Mouse (Mus musculus) retina, postnatal 7 days (tissue): ENCODE measurements around the gene Myh7b.

ENCODE experiments used
- DNase-seq: peaks from one replicate; pipeline ENCODE4 v3.0.0-alpha.2; 2012; ENCODE audit warnings: low read depth, low spot score

Myh7b gene

DNA sequence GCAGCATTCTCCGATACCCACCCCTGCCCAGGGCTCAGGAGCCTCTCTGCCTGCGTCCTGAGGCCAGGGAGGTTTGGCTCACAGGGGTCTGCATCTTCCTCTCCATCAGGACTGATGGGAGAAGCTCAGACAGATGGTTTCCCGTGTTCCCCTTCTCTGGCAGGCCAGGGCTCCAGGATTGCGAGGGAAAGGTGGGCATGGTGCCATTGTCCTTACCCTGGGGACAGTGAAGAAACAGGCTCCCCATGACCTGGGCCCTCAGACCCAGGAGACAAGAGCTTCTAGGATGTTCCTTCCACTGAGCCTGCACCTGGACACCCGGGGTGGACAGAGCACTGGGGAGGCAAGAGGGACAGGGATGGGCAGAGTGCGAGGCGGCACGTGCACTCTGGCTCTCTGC lies 23.6 kb downstream of the Myh7b start:
- DNase-seq, result no peak

DNA sequence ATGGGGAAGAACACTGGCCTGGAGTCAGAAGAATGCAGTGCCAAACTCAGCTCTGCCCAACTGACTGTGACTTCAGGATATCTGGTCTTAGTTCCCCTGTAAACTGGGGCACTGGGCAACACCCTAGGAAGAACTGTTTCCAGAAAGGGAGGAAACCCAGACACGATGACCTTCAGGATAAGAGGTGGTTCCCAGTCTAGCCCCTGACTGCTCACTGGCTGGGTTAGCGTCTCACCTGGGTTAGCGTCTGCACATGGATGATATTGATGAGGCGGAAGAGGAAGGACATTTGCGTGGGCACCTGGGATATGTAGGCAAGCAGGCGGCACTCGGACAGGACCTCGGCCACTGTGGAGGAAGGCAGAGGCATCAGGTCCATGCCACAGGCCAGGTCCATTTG lies 24.9 kb downstream of the Myh7b start:
- no peak for DNase-seq

DNA sequence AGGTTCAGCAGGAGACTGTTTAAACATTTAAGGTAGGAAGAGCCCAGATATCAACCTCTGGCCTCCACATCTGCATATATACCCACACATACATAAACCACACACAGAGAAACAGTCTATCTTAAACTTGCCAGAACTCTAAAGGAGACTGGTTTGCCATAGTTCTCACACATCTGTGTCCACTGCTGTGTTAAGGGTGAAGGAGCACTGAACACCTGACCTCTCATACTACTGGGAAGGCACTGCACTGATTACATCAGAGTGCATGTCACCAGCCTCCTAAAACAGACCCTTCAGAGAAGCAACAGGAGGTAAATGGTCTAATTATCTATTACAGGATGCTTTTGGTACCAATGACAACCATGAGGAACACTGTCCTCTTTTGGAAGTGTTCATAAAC lies 25.9 kb downstream of the Myh7b start:
- DNase-seq, result no peak

DNA sequence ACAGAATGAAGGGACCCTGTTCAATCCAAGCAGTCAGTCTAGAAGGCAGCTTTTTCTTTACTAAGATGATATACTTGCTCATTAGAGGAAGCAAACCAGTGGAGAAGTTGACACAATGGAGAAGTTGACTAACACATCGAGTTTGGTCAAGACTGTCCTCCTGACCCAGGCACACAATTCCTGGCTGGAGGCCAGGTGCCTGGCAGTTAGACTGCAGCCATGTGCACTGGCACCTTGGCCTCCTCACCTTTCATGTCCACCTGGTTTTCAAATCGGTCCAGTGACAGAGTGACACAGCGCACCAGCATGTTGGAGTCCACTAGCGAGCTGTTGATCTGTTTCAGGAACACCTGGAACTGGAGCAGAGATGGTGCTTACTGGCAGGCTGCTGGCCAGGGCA lies 26.4 kb downstream of the Myh7b start:
- no peak for DNase-seq

DNA sequence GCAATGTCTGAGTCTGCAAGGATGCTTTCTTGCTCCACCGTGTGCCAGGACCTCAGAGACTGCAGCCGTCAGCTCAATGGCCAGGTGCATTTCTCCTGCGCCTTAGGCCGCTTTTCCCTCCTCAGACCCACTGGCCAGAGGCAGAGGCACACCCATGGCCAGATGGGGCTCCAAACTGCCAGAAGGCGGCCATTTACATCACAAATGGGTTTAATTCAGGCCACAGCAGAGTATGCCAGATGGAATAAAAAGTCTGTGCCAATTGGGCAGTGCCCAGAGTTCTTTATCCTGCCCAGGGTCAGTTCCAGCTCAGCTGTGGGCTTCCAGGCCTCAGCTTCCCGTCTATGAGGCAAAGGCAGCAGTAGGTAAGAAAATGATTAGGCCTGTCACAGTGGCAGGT lies 29.6 kb downstream of the Myh7b start:
- no peak for DNase-seq

DNA sequence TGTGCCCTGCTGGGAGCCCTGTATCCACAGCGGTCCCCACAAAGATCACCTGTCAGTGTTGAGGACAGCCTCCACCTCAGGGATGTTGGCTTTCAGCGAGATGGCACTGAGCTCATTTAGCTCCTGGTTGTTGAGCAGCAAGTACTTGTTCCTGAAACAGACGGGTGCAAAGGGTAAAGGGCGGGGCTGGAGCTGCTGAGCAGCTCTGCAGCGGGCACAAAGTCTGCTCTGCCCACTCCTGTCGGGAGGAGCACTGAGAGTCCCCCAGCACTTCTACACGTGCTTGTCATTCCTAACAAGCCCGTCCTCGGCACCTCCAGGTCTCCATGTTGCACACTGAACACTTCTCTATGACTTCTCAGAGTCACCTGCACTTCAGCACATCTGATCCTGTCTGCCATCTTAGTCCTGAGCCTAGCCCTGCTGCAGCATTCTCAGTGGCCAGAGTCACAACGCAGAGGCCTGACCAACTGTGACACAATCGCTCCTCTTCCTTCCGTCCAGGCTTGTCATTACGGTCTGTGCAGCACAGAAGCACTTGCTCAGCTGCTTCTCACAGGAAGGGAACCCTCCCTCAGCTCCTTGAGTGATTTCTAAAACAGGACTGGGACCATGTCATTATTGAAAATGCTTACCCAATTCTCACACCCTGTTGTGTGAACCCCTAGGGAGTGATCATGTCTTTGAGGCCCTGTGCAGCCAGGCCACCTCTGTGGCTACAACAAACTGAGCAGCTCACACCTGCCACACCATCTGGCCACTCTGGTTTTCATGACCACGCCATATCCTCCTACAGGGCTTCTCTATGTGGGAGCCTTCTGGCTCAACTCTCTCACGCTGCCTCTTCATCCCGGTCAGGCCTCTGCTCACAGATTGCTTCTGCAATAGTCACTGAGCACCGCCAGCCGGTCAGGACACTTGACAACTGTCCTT lies 30.8 kb downstream of the Myh7b start:
- DNase-seq, result no peak

DNA sequence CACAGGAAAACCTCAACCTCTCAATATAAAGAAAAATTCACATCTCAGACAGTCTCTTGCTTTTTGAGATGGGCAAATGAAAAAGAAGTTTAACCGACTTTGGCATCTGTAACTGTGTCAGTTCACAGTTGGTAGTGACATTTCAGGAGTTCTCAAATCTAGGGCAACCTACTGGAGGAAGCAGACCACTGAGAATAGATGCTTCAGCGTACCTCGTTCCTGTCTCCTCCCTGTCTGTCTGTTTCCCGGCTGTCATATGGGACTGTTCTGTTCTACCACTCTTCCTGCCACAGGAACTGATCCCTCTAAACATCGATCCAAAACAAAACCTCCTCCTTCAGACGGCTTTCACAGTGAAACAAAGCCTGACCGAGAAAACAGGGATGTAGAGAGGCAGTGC lies 34.7 kb downstream of the Myh7b start:
- DNase-seq, result no peak

DNA sequence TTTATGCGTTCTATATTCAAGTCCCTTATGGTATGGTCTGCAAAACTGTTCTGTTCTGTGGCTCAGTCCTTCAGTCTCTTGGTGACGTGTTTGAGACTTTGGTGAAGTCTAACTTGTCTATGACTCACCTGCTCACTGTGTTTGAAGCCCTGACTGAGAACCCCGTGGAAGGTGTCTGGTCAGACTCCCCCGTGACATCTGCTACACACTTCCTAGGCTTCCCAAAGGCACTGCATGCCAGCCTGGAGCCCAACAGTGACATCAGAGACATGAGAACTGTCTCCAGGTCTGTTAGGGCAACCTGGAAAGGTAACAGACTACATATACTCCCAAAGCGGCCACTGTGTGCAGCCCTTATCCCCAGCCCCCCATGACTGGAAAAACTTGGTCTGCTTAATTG lies 41.6 kb downstream of the Myh7b start:
- no peak for DNase-seq

DNA sequence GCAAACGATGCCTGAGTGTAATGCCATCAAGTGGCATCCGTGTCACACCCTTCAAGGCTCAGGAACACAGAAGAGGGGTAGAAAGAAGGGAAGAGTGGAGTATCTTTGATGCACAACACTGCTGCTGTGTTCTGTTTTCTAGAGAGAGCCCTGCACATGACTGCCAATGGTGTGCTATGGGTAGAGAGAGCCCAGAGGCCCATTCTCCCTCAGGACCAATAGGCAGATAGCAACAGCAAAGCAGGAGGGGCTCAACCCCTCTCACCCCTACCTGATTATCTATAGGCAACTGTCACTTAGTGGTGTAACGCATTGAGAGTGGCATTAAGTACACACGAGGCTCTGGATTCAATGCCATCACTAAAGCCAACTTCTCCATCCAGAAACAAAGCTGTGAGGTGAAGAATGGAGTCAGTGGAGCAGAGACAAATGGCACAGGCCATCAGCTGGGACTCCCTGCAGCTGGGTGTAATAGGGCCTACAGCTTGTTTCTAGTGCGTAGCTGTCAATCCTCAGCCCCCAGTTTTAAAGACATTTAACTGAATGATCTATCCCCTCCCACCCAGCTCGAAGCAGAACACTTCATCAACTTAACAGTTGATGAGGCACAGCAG lies 44.9 kb downstream of the Myh7b start:
- no peak for DNase-seq

DNA sequence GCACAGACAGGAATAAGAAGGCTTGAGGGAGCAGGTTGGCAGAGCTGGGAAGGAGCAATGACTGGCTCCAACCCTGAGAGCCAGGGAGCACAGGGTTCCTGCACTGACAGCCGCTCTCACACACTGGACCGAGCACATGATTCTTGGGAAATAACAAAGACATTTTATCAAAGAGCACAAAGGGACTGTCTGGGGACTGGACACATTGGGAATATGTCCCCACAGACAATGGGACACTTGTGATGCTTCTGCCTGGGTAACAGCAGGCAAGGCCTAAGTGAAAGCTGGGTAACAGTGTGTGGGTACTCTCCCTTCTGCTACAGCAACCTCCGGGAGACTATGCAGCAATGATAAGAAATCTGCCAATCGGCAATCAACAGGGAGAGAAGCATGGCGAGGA lies 51.4 kb downstream of the Myh7b start:
- no peak for DNase-seq

DNA sequence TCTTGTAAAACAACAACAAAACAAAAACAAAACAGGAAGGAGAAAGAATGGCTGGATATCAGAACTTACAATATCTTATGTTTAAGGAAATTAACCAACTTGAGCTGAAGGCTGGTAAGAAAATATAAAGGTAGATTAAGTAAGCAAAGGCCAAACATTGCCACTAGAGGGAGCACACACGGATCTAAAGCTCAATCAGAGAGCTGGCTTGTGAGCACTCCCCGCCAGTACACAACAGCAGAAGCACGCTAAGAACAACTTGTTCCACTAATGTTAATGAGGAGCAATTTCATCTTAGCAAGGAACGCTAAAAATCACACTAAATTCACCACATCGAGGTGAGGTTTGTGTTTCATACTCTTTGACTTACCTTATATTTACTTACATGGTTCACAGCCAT lies 52.1 kb downstream of the Myh7b start:
- peak; percentile 27 for DNase-seq

DNA sequence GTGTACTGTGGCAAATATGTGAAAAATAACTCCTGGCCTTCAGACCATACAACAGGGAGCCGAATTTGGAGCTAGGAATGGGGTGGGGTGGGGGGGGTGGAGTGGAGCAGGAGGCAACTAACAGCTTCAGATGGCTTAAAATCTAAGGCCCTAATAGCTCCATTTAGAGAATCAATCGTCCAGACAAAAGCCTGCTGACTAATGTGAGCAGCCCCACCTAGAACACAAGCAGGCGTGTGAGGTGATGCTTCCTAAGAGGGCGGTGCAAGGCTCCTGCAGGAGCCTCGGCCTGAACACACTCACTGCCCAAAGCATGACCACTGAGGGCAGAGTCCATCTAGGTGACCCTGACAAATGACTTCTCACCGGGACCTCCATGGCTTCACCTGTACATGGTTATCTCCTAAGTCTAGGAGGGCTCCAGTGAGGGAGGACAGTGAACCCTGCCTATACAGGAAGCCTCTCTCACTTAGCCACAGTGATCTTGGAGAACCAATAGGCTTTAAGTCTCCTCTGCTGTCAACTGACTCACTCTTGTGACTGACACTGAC lies 53.0 kb downstream of the Myh7b start:
- no peak for DNase-seq

DNA sequence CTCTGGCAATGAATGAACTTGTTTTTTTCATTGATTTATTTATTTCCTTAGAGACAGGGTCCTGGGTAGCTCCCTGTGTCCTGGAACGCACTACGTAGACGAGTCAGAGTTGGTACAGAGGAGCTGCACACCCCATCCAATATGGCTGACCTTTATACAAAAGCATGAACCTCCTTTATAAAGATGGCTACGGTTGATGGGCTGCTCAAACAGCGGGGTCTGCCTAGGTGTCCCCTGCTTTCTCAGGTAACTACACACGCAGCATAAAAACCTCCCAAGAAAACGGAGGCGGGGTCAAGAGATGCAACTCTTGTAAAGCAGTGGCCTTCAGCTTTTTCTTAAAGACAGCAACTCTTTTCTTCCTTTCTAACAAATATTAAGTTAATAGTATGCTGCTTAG lies 56.9 kb downstream of the Myh7b start:
- no peak for DNase-seq

DNA sequence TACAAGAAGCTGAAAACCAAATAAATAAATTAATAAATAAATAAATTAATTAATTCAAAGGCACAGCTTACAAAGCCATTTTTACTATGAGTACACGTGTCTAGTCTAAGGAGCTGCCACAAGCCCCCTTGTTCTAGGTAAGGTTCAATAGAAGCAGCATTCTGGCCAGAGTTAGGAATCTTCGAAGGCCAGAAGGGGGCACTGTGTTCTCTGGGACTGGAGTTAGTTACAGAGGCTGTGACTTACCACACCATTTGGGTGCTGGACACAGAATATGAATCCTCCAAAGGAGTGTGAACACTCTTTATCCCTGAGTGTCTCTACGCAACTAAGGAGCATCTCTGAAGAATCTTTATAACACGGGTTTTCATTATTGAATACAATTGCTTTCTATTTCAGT lies 57.4 kb downstream of the Myh7b start:
- no peak for DNase-seq

DNA sequence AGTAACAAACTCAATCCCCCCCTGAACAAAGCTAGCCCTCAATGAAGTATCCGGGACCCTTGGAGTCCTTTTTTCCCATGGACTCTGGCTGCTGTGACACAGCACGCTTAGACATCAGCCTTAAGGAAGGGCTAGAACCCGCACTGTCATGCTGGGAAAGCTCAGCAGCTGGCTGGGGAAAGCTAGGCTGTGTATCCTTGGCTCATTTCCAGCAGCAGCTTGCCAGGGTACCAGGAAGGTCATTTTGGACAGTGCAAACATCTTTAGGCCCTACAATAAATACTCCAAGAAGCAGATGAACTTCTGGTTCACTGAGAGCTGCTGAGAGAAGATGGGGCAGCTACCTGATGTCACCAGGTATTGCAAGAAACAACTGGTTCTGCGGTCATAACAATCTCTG lies 60.2 kb downstream of the Myh7b start:
- DNase-seq, result no peak

DNA sequence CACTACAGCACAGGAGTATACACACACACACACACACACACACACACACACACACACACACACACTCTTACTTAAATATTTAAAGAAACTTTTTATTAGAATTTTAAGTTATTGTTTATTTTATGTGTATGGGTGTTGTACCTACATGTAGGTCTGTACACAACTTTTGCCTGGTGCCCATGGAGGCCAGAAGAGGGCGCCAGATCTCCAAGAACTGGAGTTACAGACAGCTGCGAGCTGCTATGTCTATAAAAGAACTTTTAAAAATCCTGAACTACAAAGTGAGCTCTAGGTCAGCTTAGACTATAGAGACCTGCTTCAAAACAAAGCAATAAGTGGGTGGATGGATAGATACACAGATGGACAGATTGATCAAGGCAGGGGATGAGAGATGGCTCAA lies 62.5 kb downstream of the Myh7b start:
- peak; percentile 17 for DNase-seq

DNA sequence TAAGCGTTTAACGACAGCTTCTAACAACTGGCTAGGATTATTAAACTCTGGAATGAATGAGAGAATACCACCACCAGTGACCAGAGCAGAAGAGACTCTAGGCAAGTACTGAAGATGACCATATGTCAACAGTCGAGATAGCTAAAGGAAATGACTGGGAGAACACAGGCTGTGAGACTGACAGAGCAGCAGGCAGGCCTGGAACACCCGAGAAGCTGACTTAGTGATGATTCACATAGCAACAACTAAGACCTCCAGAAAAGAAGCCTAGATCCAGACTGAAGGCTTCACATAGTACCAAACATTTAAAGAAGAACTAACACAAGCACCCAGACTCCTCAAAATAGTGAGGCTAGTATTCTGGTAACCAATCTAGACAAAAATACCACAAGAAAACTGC lies 64.1 kb downstream of the Myh7b start:
- no peak for DNase-seq

DNA sequence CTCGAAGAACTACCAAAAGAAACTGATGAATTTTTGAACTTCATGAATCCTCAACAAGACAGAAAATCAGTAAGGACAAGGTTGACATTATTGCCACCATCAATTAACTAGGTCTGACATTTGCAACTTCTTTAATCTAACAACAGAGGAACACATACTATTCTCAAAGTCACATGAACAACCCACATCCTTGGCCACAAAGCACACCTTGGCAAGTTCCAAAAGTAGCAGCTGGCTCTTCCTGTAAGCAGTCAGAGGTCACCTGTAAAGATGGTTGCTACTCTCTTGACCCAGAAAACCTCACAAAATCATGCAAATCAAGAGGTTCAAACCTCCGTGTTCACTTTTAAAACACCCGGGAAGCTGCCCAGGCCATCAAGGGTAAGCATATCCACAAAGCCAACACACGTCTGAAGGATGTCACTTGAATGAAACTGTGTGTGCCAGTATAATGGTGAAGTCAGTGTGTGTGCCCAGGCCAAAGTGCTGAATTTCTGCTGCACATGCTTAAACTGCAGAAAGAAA lies 68.6 kb downstream of the Myh7b start:
- DNase-seq, result no peak

DNA sequence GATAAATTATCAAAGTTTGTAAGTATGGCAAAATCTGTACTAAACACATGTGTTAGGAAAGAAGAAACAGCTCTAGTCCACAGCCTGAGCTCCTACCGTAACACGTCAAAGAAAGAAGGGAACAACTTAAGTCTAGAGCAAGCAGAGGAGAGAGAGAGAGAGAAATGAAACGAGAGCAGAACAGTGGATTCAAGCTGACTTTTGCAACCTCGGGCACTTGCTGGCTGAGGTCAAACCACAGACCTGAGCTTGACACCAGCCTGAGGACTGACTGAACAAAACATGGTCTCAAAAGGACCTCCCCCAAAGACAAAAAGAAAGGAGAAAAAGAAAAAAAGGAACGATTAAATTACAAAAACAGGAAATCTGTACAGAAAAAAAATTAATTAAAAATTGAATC lies 69.6 kb downstream of the Myh7b start:
- no peak for DNase-seq

DNA sequence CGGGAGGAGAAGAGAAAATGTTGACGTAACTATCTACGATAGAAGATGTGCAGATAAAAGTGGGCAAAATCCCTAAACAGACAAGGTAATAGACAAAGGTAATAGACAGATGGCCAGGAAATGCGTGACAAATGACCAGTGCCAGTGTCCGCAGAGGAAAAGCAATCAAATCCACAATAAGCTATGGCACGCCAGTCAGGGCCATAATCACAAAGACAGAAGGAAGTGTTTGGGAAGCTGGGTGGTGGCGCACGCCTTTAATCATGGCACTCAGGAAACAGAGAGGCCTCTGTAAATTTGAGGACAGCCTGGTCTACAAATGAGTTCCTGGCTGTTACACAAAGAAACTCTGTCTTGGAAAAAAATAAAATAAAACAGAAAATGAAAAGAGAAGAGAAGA lies 70.2 kb downstream of the Myh7b start:
- no peak for DNase-seq

DNA sequence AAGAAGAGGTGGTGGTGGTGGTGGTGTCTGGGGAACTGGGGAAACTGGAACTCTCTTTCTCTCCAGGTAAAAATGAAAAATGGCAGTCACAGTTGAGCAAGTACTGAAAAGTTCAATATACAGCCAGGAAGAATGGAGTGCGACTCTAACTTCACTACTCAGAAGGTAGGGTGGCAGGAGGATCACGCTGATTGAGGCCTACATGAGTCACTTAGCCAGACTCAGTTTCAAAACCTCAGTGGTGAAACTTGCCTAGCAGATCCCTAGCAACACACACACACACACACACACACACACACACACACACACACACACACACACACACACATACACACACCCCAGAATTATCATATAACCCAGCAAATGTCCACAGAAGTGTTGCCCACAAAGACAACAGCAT lies 70.9 kb downstream of the Myh7b start:
- DNase-seq, result no peak

DNA sequence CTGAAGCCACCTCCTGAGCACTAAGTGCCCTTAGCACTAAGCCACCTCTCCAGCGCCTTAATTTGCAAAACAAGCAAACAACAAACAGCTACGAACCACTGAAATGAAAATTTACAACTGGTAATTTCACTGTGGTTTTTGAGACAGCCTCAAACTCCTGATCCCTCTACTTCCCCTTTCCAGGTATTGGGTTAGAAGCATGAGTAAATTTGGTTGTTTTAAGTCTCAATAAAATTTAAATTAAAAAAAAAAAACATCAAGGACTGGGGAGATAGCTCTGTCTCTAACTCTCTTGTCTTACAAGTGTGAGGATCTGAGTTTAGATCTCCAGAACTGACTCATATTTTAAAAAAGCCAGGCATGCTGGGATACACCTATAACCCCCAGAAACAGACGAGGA lies 72.1 kb downstream of the Myh7b start:
- no peak for DNase-seq

DNA sequence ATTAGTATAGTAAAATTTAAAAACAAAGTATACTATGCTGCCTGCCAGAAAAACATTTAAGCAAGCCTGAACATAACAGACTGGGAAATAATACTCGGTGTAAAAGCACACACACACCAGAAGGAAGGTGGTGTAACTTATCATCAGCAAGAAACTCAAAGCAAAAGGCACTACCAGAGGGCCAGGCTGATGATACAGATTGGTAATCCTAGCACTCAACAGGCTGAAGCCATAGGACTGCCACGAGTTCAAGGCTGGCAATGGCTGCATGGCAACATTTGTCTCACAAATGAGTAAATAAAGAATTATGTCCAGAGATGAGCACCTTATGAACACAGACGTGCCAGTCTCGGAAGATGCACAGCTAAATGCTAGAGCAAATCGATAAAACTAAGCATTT lies 72.8 kb downstream of the Myh7b start:
- no peak for DNase-seq
